28 mouse cellular contexts compared by ENCODE assay signal in the genomic region with DNA sequence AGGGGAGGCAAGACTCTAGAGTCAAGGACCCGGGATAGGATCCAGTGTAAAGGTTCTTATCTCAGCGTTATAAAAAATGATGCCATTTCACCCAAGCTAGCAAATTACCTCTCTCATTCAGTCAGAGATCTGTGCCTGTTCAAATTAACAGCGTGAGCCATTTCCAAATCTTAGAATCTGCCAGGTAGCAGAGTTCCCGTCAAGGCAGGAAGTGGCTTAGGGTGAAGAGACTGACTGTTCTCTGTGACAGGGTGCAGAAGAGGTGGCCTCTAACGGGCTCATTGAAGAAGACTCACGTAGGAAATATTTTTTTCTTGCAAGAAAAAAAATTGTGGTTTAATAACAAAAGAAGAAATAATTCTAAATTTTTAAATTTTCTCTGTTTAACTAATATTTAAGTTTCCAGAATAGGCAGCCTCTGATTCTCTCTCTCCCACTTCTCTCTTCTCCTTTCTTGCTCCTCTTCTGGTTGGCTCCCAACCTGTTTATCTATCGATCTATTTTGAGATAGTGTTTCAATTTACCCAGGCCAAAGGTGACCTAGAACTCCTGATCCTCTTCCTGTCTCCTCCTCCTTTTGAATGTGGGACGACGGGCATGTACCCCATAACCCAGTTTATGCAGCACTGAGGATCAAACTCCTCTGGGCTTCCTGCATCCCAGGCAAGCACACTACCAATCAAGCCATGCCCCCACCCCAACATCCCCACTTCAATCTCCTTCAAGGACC. TPM values are rescaled to one million over a fixed set of nuclear protein-coding genes. Genes with fewer than 3 reads are reported as not detected.
DNase-seq lines count a peak whose midpoint lies in the region; ATAC-seq and TF ChIP-seq lines count a peak whose summit lies in the region.
"Had no signal": no experiment of that assay in that cellular context is flagged by ENCODE, and none has a peak within 500 bp of the region (broad histone marks: within the 10 kb centered on the region; RNA-seq: fewer than 3 reads in every experiment).

No protein-coding gene starts in this region.

- H3K27ac ChIP-seq in liver, postnatal 0 days (ENCODE audit: low read depth) = no peak overlapping the region
- H3K27ac ChIP-seq: embryonic facial prominence, embryonic 10.5 days; embryonic facial prominence, embryonic 15.5 days; forebrain, embryonic 12.5 days; hindbrain, embryonic 15.5 days; stomach, embryonic 15.5 days had no signal

- 41% methylated on average over 9 of the region's 9 CpGs for WGBS in liver, postnatal 0 days (ENCODE audit: insufficient replicate concordance)

- TF ChIP-seq EP300 in liver, postnatal 0 days (IDR thresholded peaks at IDR 0.05; ENCODE audit: low read depth) = no peak

- 0 out of 2 replicates have a peak, but pooled peaks cover 8% of the 10 kb centered on the region for H3K4me1 ChIP-seq in liver, postnatal 0 days (ENCODE audit: insufficient read depth)
- H3K4me1 ChIP-seq: embryonic facial prominence, embryonic 15.5 days; forebrain, embryonic 12.5 days; hindbrain, embryonic 15.5 days; stomach, embryonic 15.5 days had no signal

- H3K4me2 ChIP-seq in liver, postnatal 0 days (ENCODE audit: low read depth, low read length) = no peak overlapping the region
- H3K4me2 ChIP-seq: embryonic facial prominence, embryonic 15.5 days; forebrain, embryonic 12.5 days; heart, embryonic 11.5 days; hindbrain, embryonic 15.5 days; liver, embryonic 11.5 days; stomach, embryonic 15.5 days had no signal

- DNase-seq in liver, postnatal 0 days = no peak
- DNase-seq in liver = no peak
- peak; percentile 72 for DNase-seq in thymus, postnatal 0 days (ENCODE audit: low spot score)
- DNase-seq in thymus, postnatal 4 days = peak; percentile 49
- no peak for DNase-seq in right cerebral cortex, adult 18-20 months
- no peak for DNase-seq in c-Kit-positive CD71-positive TER-119-positive erythroid progenitor cells, embryonic 14.5 days (ENCODE audit: low spot score)
- no peak for DNase-seq in kidney, adult 18-20 months
- DNase-seq: adrenal gland, adult 8-10 months; cerebellum, adult 8-10 months; cerebellum, postnatal 25 days; gastrocnemius, postnatal 14 days; kidney, adult 9 months; kidney, postnatal 10 days; layer of hippocampus, adult 9-11 months; lung, adult 18-20 months; lung, postnatal 4 days; midbrain, embryonic 14.5 days had no signal

- no peak overlapping the region for H3K9ac ChIP-seq in liver, postnatal 0 days (replicated peaks)
- H3K9ac ChIP-seq: embryonic facial prominence, embryonic 15.5 days; forebrain, embryonic 12.5 days; hindbrain, embryonic 15.5 days; stomach, embryonic 15.5 days had no signal

- no peak overlapping the region for H3K4me3 ChIP-seq in liver, postnatal 0 days (ENCODE audit: low read depth, low read length)
- H3K4me3 ChIP-seq: embryonic facial prominence, embryonic 10.5 days; embryonic facial prominence, embryonic 15.5 days; forebrain, embryonic 12.5 days; hindbrain, embryonic 15.5 days; stomach, embryonic 15.5 days had no signal

- no peaks in the 10 kb centered on the region for H3K9me3 ChIP-seq in liver, postnatal 0 days (ENCODE audit: low read length)
- H3K9me3 ChIP-seq: embryonic facial prominence, embryonic 10.5 days; embryonic facial prominence, embryonic 15.5 days; forebrain, embryonic 12.5 days; hindbrain, embryonic 15.5 days; stomach, embryonic 15.5 days had no signal

- TF ChIP-seq CTCF in liver, postnatal 0 days (IDR thresholded peaks at IDR 0.05; ENCODE audit: low read depth) = no peak

- no peaks in the 10 kb centered on the region for H3K36me3 ChIP-seq in liver, postnatal 0 days (replicated peaks; ENCODE audit: insufficient read depth, low read length)
- H3K36me3 ChIP-seq: embryonic facial prominence, embryonic 10.5 days; embryonic facial prominence, embryonic 15.5 days; forebrain, embryonic 12.5 days; hindbrain, embryonic 15.5 days; stomach, embryonic 15.5 days had no signal

- no peaks in the 10 kb centered on the region for H3K27me3 ChIP-seq in liver, postnatal 0 days (ENCODE audit: insufficient read depth, low read length)
- H3K27me3 ChIP-seq: embryonic facial prominence, embryonic 15.5 days; forebrain, embryonic 12.5 days; hindbrain, embryonic 15.5 days; stomach, embryonic 15.5 days had no signal

- ATAC-seq in liver, postnatal 0 days = peak; percentile 54
- ATAC-seq in megakaryocyte, adult 5-6 weeks (ENCODE audit: poor library complexity, severe bottlenecking) = peak; percentile 31; the same call in 1 of the 2 replicates
- ATAC-seq: intestine, embryonic 16.5 days; lung, postnatal 0 days had no signal

RNA-seq across cellular contexts. Expression of gene Cysltr2, which starts 3.5 kb away (rescaled TPM):
- 0.58 and 0.84 TPM in 2 replicates for polyA plus RNA-seq in liver, postnatal 0 days (2015; fragmentation: Nextera tagmentation; extraction: Ambion mirVana)
- 2.9 TPM in 1 of 2 replicates, not detected in the other for total RNA-seq in megakaryocyte, adult 5-6 weeks (2015)
- total RNA-seq in megakaryocyte, adult 5-6 weeks (2017) = not detected in 2 replicates
- 13.4 and 16.4 TPM in 2 replicates for polyA plus RNA-seq in thymus, postnatal 0 days (2015; fragmentation: Nextera tagmentation; extraction: Ambion mirVana)
- total RNA-seq: gastrocnemius, postnatal 14 days had no signal
- polyA plus RNA-seq: embryonic facial prominence, embryonic 10.5 days; embryonic facial prominence, embryonic 15.5 days; forebrain, embryonic 12.5 days; heart, embryonic 11.5 days; limb, embryonic 11.5 days; stomach, embryonic 15.5 days had no signal

Comparison
In these comparisons a context has a peak if more than half of its experiments do, and no peak if none do; other contexts are left out.
1. DNase-seq: peak in thymus, postnatal 0 days (single experiment) and thymus, postnatal 4 days (single experiment); none in liver, postnatal 0 days (single experiment), liver (single experiment), right cerebral cortex, adult 18-20 months (single experiment), c-Kit-positive CD71-positive TER-119-positive erythroid progenitor cells, embryonic 14.5 days (single experiment) and kidney, adult 18-20 months (single experiment).